In the genomic region with DNA sequence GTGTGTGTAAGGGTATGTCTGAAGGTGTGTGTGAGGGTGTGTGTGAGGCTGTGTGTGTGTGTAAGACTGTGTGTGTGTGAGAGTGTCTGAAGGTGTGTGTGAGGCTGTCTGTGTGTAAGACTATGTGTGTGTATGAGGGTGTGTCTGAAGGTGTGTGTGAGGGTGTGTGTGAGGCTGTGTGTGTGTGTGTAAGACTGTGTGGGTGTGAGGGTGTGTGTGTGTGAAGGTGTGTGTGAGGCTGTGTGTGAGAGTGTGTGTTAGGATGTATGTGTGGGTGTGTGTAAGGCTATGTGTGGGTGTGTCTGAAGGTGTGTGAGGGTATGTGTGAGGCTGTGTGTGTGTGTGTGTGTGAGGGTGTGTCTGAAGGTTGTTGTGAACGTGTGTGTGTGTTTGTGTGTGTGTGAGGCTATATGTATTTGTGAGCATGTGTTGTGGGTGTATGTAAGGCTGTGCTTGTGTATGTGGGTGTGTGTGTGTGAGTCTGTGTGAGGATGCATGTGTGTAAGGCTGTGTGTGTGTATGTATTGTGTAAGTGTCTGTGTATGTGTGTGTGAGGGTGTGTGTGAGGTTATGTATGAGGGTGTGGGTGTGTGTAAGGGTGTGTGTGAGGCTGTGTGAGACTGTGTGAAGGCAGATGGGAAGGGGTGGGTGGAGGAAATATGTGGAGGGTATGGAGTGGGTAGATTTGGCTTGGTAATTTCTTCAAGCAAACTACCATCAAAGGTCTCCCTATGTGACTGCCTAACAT, we compare ENCODE assay signal across 13 mouse cellular contexts.
A peak's percentile ranks its signal among the peaks of the same experiment; 100 is the strongest.
DNase-seq lines count a peak whose midpoint lies in the region; ATAC-seq and TF ChIP-seq lines count a peak whose summit lies in the region.
"Had no signal": no experiment of that assay in that cellular context is flagged by ENCODE, and none has a peak within 500 bp of the region (broad histone marks: within the 10 kb centered on the region; RNA-seq: fewer than 3 reads in every experiment).

No protein-coding gene starts in this region.

- H3K27me3 ChIP-seq in heart, embryonic 15.5 days = no peaks in the 10 kb centered on the region
- H3K27me3 ChIP-seq in heart, adult 2 months (ENCODE audit: control insufficient read depth, insufficient read depth, low read length) = no peaks in the 10 kb centered on the region
- no peaks in the 10 kb centered on the region for H3K27me3 ChIP-seq in neural tube, embryonic 13.5 days
- no peaks in the 10 kb centered on the region for H3K27me3 ChIP-seq in neural tube, embryonic 15.5 days (replicated peaks)
- H3K27me3 ChIP-seq in hindbrain, embryonic 16.5 days (replicated peaks; ENCODE audit: control insufficient read depth, insufficient read depth, low read length) = no peaks in the 10 kb centered on the region
- H3K27me3 ChIP-seq in neural tube, embryonic 14.5 days (ENCODE audit: control insufficient read depth, insufficient read depth, low read length) = no peaks in the 10 kb centered on the region

- no peak overlapping the region for H3K27ac ChIP-seq in heart, embryonic 15.5 days
- H3K27ac ChIP-seq in heart, adult 2 months = no peak overlapping the region
- no peak overlapping the region for H3K27ac ChIP-seq in neural tube, embryonic 13.5 days (replicated peaks)
- H3K27ac ChIP-seq in neural tube, embryonic 15.5 days (replicated peaks) = no peak overlapping the region
- H3K27ac ChIP-seq in hindbrain, embryonic 16.5 days (ENCODE audit: low read depth, low read length) = no peak overlapping the region
- H3K27ac ChIP-seq in neural tube, embryonic 14.5 days (ENCODE audit: low read depth, low read length) = no peak overlapping the region
- H3K27ac ChIP-seq: macrophage had no signal

- no peaks in the 10 kb centered on the region for H3K9me3 ChIP-seq in heart, embryonic 15.5 days (replicated peaks)
- H3K9me3 ChIP-seq in neural tube, embryonic 13.5 days = no peaks in the 10 kb centered on the region
- H3K9me3 ChIP-seq in neural tube, embryonic 15.5 days (replicated peaks) = no peaks in the 10 kb centered on the region
- no peaks in the 10 kb centered on the region for H3K9me3 ChIP-seq in hindbrain, embryonic 16.5 days (ENCODE audit: control insufficient read depth, low read length)
- no peaks in the 10 kb centered on the region for H3K9me3 ChIP-seq in neural tube, embryonic 14.5 days (ENCODE audit: control insufficient read depth, low read length)

- intact Hi-C loops in heart, adult 2 months (cut with DNase I) = no loop called here
- intact Hi-C loops in left cerebral cortex, postnatal 14 days (cut with DNase I) = no loop called here

- H3K36me3 ChIP-seq in heart, embryonic 15.5 days = no peaks in the 10 kb centered on the region
- H3K36me3 ChIP-seq in heart, adult 2 months (ENCODE audit: control insufficient read depth, insufficient read depth, low read length) = no peaks in the 10 kb centered on the region
- H3K36me3 ChIP-seq in neural tube, embryonic 13.5 days = no peaks in the 10 kb centered on the region
- no peaks in the 10 kb centered on the region for H3K36me3 ChIP-seq in neural tube, embryonic 15.5 days
- no peaks in the 10 kb centered on the region for H3K36me3 ChIP-seq in hindbrain, embryonic 16.5 days (ENCODE audit: control insufficient read depth, insufficient read depth, low read length)
- H3K36me3 ChIP-seq in neural tube, embryonic 14.5 days (ENCODE audit: control insufficient read depth, insufficient read depth, low read length) = no peaks in the 10 kb centered on the region

- H3K4me2 ChIP-seq in heart, embryonic 15.5 days = no peak overlapping the region
- H3K4me2 ChIP-seq in neural tube, embryonic 13.5 days = no peak overlapping the region
- H3K4me2 ChIP-seq in neural tube, embryonic 15.5 days = no peak overlapping the region
- H3K4me2 ChIP-seq in hindbrain, embryonic 16.5 days (ENCODE audit: low read length) = no peak overlapping the region
- H3K4me2 ChIP-seq in neural tube, embryonic 14.5 days (ENCODE audit: low read depth, low read length) = no peak overlapping the region

- H3K9ac ChIP-seq in heart, embryonic 15.5 days = no peak overlapping the region
- no peak overlapping the region for H3K9ac ChIP-seq in heart, adult 2 months (ENCODE audit: low read depth, low read length)
- H3K9ac ChIP-seq in neural tube, embryonic 13.5 days = no peak overlapping the region
- no peak overlapping the region for H3K9ac ChIP-seq in neural tube, embryonic 15.5 days (replicated peaks)
- no peak overlapping the region for H3K9ac ChIP-seq in hindbrain, embryonic 16.5 days (ENCODE audit: low read depth, low read length)
- no peak overlapping the region for H3K9ac ChIP-seq in neural tube, embryonic 14.5 days (replicated peaks; ENCODE audit: low read depth, low read length)

- TF ChIP-seq POLR2A in heart, adult 2 months (IDR thresholded peaks at IDR 0.05; ENCODE audit: insufficient read depth, low read depth, low read length) = no peak

- peak; percentile 35; the same call in 1 of the 2 replicates for ATAC-seq in heart, embryonic 15.5 days (replicated peaks; ENCODE audit: insufficient number of reproducible peaks, insufficient read depth, low FRiP score, low read depth)
- peak; percentile 15; the same call in 1 of the 2 replicates for ATAC-seq in neural tube, embryonic 13.5 days (ENCODE audit: low read depth)
- ATAC-seq in neural tube, embryonic 15.5 days (ENCODE audit: low FRiP score) = no peak; the same call in 1 of the 2 replicates
- peak; percentile 24; the same call in 1 of the 2 replicates for ATAC-seq in hindbrain, embryonic 16.5 days
- ATAC-seq in neural tube, embryonic 14.5 days (ENCODE audit: low read depth) = peak; percentile 51; the same call in 1 of the 2 replicates

- no peak for TF ChIP-seq EP300 in heart, adult 2 months (IDR thresholded peaks at IDR 0.05; ENCODE audit: insufficient read depth, low read depth, low read length)

- H3K79me2 ChIP-seq in heart, adult 2 months (replicated peaks; ENCODE audit: control insufficient read depth, insufficient read depth, low read length) = no peaks in the 10 kb centered on the region

- H3K4me3 ChIP-seq in heart, embryonic 15.5 days = no peak overlapping the region
- H3K4me3 ChIP-seq in heart, adult 2 months = no peak overlapping the region
- no peak overlapping the region for H3K4me3 ChIP-seq in neural tube, embryonic 13.5 days
- no peak overlapping the region for H3K4me3 ChIP-seq in neural tube, embryonic 15.5 days (replicated peaks)
- H3K4me3 ChIP-seq in hindbrain, embryonic 16.5 days (ENCODE audit: low read length) = no peak overlapping the region
- no peak overlapping the region for H3K4me3 ChIP-seq in neural tube, embryonic 14.5 days (ENCODE audit: low read depth, low read length)

- TF ChIP-seq CTCF in heart, adult 2 months (IDR thresholded peaks at IDR 0.05) = no peak

- no peaks in the 10 kb centered on the region for H3K4me1 ChIP-seq in heart, embryonic 15.5 days (replicated peaks)
- H3K4me1 ChIP-seq in heart, adult 2 months (ENCODE audit: control insufficient read depth, insufficient read depth, low read length) = no peaks in the 10 kb centered on the region
- no peaks in the 10 kb centered on the region for H3K4me1 ChIP-seq in neural tube, embryonic 13.5 days (replicated peaks)
- no peaks in the 10 kb centered on the region for H3K4me1 ChIP-seq in neural tube, embryonic 15.5 days
- H3K4me1 ChIP-seq in hindbrain, embryonic 16.5 days (ENCODE audit: control insufficient read depth, insufficient read depth, low read depth, low read length) = no peaks in the 10 kb centered on the region
- no peaks in the 10 kb centered on the region for H3K4me1 ChIP-seq in neural tube, embryonic 14.5 days (ENCODE audit: control insufficient read depth, insufficient read depth, low read length)

- 35% methylated on average over 1 of the region's 1 CpGs for WGBS in heart, embryonic 15.5 days
- WGBS in heart, adult 2 months = 42% methylated on average over 1 of the region's 1 CpGs
- WGBS in neural tube, embryonic 13.5 days = 70% methylated on average over 1 of the region's 1 CpGs
- 45% methylated on average over 1 of the region's 1 CpGs for WGBS in neural tube, embryonic 15.5 days
- WGBS in hindbrain, embryonic 16.5 days = 78% methylated on average over 1 of the region's 1 CpGs
- WGBS in neural tube, embryonic 14.5 days = 50% methylated on average over 1 of the region's 1 CpGs

- DNase-seq in heart, adult 2 months = no peak
- no peak for DNase-seq in left cerebral cortex, postnatal 14 days (ENCODE audit: low spot score in 2 of 2)
- DNase-seq in heart, adult 18-20 months = no peak
- DNase-seq: cerebellum, postnatal 25 days; gastrocnemius, postnatal 25 days; lung, adult 18-20 months; right cerebral cortex, postnatal 4 days had no signal
